Mouse (Mus musculus) liver, embryonic 14.5 days (tissue): Measurements from ENCODE around the gene Sowahc. TPM values are rescaled to one million over a fixed set of nuclear protein-coding genes. Genes with fewer than 3 reads are reported as not detected.
A peak's percentile ranks its signal among the peaks of the same experiment; 100 is the strongest.

ENCODE experiments used
- ATAC-seq: fragments of 200-750 bp; cut with Nextera tagmentation; 2 replicates; pipeline ENCODE4 v1.8.0; 2017; ENCODE audit warnings: moderate number of reproducible peaks, mild to moderate bottlenecking, moderate library complexity; ENCODE audit not compliant: insufficient read depth
- DNase-seq, 3 experiments: peaks; one replicate each; pipeline ENCODE4 v3.0.0-alpha.2; 2012 to 2013; ENCODE audit warnings: low read depth in 3 of 3, low spot score in 3 of 3
- H3K27ac ChIP-seq: fragments of 300-500 bp; sonication (generic); 2 replicates; pipeline ENCODE4 v1.5.1; 2014; ENCODE audit warnings: moderate library complexity, mild to moderate bottlenecking, control low read depth, inconsistent platforms
- H3K27me3 ChIP-seq: fragments of 300-500 bp; sonication (generic); 2 replicates; pipeline ENCODE4 v1.6.1; 2014; ENCODE audit warnings: mild to moderate bottlenecking, low read length, moderate library complexity; ENCODE audit not compliant: control insufficient read depth, insufficient read depth
- H3K36me3 ChIP-seq: fragments of 300-500 bp; sonication (generic); replicated peaks from 2 replicates; pipeline ENCODE4 v1.6.1; 2014; ENCODE audit warnings: low read depth; ENCODE audit not compliant: control insufficient read depth, insufficient read depth
- H3K4me1 ChIP-seq, 2 experiments: fragments of 200-500 bp in 1 of 2; fragments of 300-500 bp in 1 of 2; sonication (generic) in 1 of 2; replicated peaks; 2 replicates each; pipeline ENCODE4 v1.6.1; 2012 to 2014; ENCODE audit warnings: antibody characterized with exemption in 1 of 2, inconsistent platforms in 1 of 2, low read length in 1 of 2; ENCODE audit not compliant: control insufficient read depth in 2 of 2, insufficient read depth in 2 of 2
- H3K4me2 ChIP-seq: fragments of 300-500 bp; sonication (generic); 2 replicates; pipeline ENCODE4 v1.6.1; 2014; ENCODE audit warnings: low read depth, mild to moderate bottlenecking, control low read depth, moderate library complexity
- H3K4me3 ChIP-seq, 2 experiments: fragments of 200-500 bp in 1 of 2; fragments of 300-500 bp in 1 of 2; sonication (generic) in 1 of 2; 2 replicates each; pipeline ENCODE4 v1.5.1; 2012 to 2014; ENCODE audit warnings: low read depth in 2 of 2, low read length in 2 of 2, mild to moderate bottlenecking in 2 of 2, control low read depth in 1 of 2, inconsistent platforms in 1 of 2, moderate library complexity in 1 of 2; ENCODE audit not compliant: insufficient read depth in 1 of 2
- H3K9ac ChIP-seq: fragments of 300-500 bp; sonication (generic); replicated peaks from 2 replicates; pipeline ENCODE4 v1.6.1; 2014; ENCODE audit warnings: mild to moderate bottlenecking, control low read depth, moderate library complexity
- H3K9me3 ChIP-seq: fragments of 300-500 bp; sonication (generic); 2 replicates; pipeline ENCODE4 v1.6.1; 2016; ENCODE audit warnings: low read length, mixed read lengths; ENCODE audit not compliant: control insufficient read depth
- CTCF ChIP-seq: IDR thresholded peaks from 2 replicates; pipeline ENCODE4 v1.5.1; 2016; ENCODE audit warnings: antibody characterized with exemption, low read depth, control low read depth
- EP300 ChIP-seq: IDR thresholded peaks from 2 replicates; pipeline ENCODE4 v1.6.1; 2016; ENCODE audit warnings: antibody characterized with exemption, low read depth
- WGBS: fragments of 180-500 bp; shearing (Covaris S2); extraction: QIAGEN DNeasy Blood & Tissue Kit; methylation state at CpG from one replicate; pipeline ENCODE4 v1.1.7; 2014; ENCODE audit not compliant: insufficient replicate concordance; 5-methylcytosine and 5-hydroxymethylcytosine counted together
- polyA plus RNA-seq, 2 experiments: library from polyadenylated mRNA; depleted of rRNA in 1 of 2; stranded (reverse) in 1 of 2; unstranded in 1 of 2; fragments of >200 nt; fragmentation: Nextera tagmentation in 1 of 2; extraction: Ambion mirVana in 1 of 2; gene quantifications; 2 replicates each; pipeline versions ENCODE4 v1.2.1 to v1.2.3; 2012 to 2014

Gene Sowahc
- polyA plus RNA-seq (2012; rRNA removed) = 0.73 and 0.95 TPM in 2 replicates
- polyA plus RNA-seq (2014; fragmentation: Nextera tagmentation; extraction: Ambion mirVana) = 1.1 and 1.4 TPM in 2 replicates

- under 1% methylated on average over 84 of the region's 84 CpGs for WGBS
- peak within 1 kb of the TSS; percentile 62 to 64 for H3K4me3 ChIP-seq
- no peaks in the 10 kb centered on the region for H3K36me3 ChIP-seq
- H3K27ac ChIP-seq = no peak within 1 kb of the TSS
- no peaks in the 10 kb centered on the region for H3K4me1 ChIP-seq
- H3K4me2 ChIP-seq = peak within 1 kb of the TSS; percentile 80
- peak; percentile 90 for ATAC-seq
- DNase-seq = peak; percentile 61 to 74 (median 67)
- peaks cover 47% of the 10 kb centered on the region for H3K27me3 ChIP-seq
- TF ChIP-seq CTCF = no peak
- peak within 1 kb of the TSS; percentile 52 for H3K9ac ChIP-seq
- H3K9me3 ChIP-seq = no peaks in the 10 kb centered on the region
Measured at GRCm38 (mm10) chr10:59221473-59222270, at the start of gene Sowahc, which contains the start of gene Sept10. Sowahc (plus strand) TSS chr10:59221953. Sept10 (minus strand) TSS chr10:59221847.

GRCm38 (mm10) chr10:59172539-59172938 lies 49.2 kb upstream of the Sowahc start:
- ATAC-seq (no peak), DNase-seq (no peak)
- H3K4me2 ChIP-seq = no peak overlapping the region
- no peaks in the 10 kb centered on the region for H3K27me3 ChIP-seq
- H3K4me3 ChIP-seq = no peak overlapping the region
- no peaks in the 10 kb centered on the region for H3K9me3 ChIP-seq
- peaks cover 0 to 3% of the 10 kb centered on the region in 2 experiments; a peak in 2 of 4 replicates for H3K4me1 ChIP-seq
- no peak overlapping the region for H3K27ac ChIP-seq
- no peak overlapping the region for H3K9ac ChIP-seq
- H3K36me3 ChIP-seq = no peaks in the 10 kb centered on the region
- TF ChIP-seq CTCF = no peak
- TF ChIP-seq EP300 = no peak
- 80% methylated on average over 1 of the region's 1 CpGs for whole genome bisulfite sequencing

GRCm38 (mm10) chr10:59179620-59180019 lies 42.1 kb upstream of the Sowahc start:
- Histone ChIP-seq H3K4me3 (no peak overlapping the region), H3K9ac (no peak overlapping the region), H3K9me3 (no peaks in the 10 kb centered on the region), H3K4me2 (no peak overlapping the region), H3K36me3 (no peaks in the 10 kb centered on the region), H3K27ac (no peak overlapping the region), H3K4me1 (no peaks in the 10 kb centered on the region), H3K27me3 (no peaks in the 10 kb centered on the region)
- TF ChIP-seq CTCF (no peak), EP300 (no peak)
- ATAC-seq = no peak
- 29% methylated on average over 3 of the region's 3 CpGs for WGBS
- no peak for DNase-seq

- no peak overlapping the region for H3K27ac ChIP-seq
- WGBS = 54% methylated on average over 3 of the region's 3 CpGs
- H3K27me3 ChIP-seq = no peaks in the 10 kb centered on the region
- no peak overlapping the region for H3K4me3 ChIP-seq
- no peaks in the 10 kb centered on the region for H3K9me3 ChIP-seq
- H3K9ac ChIP-seq = no peak overlapping the region
- ATAC-seq = no peak
- no peak for DNase-seq
- TF ChIP-seq CTCF (no peak), EP300 (no peak)
- H3K4me1 ChIP-seq = no peaks in the 10 kb centered on the region
- H3K36me3 ChIP-seq = no peaks in the 10 kb centered on the region
- H3K4me2 ChIP-seq = no peak overlapping the region
Measured at GRCm38 (mm10) chr10:59182306-59182705, 39.4 kb upstream of the Sowahc start.

- 64% methylated on average over 5 of the region's 5 CpGs for WGBS
Measured at GRCm38 (mm10) chr10:59194891-59195290, 26.9 kb upstream of the Sowahc start.

More at GRCm38 (mm10) chr10:59194891-59195290, 26.9 kb upstream of the Sowahc start:
- DNase-seq (no peak), ATAC-seq (no peak)
- no peak for TF ChIP-seq CTCF
- TF ChIP-seq EP300 = no peak
- Histone ChIP-seq H3K27ac (no peak overlapping the region), H3K27me3 (no peaks in the 10 kb centered on the region), H3K4me1 (no peaks in the 10 kb centered on the region), H3K9me3 (no peaks in the 10 kb centered on the region), H3K4me2 (no peak overlapping the region), H3K4me3 (no peak overlapping the region), H3K9ac (no peak overlapping the region), H3K36me3 (no peaks in the 10 kb centered on the region)
